Mouse (Mus musculus): Measurements from ENCODE around the gene Lingo3. TPM values are rescaled to one million over a fixed set of nuclear protein-coding genes. Genes with fewer than 3 reads are reported as not detected.
A peak's percentile ranks its signal among the peaks of the same experiment; 100 is the strongest.

Gene Lingo3
- polyA plus RNA-seq, 1 experiment from 2014 or later = 0.05 TPM

- peaks cover 34% of the 10 kb centered on the region for H3K4me1 ChIP-seq (ENCODE audit: control insufficient read depth, insufficient read depth, low read length)
- H3K9ac ChIP-seq (ENCODE audit: low read length) = peak within 1 kb of the TSS; percentile 93
- H3K4me3 ChIP-seq (replicated peaks; ENCODE audit: low read length) = peak within 1 kb of the TSS; percentile 90
- no peaks in the 10 kb centered on the region for H3K9me3 ChIP-seq (replicated peaks; ENCODE audit: control insufficient read depth, low read length)
- H3K36me3 ChIP-seq (ENCODE audit: control insufficient read depth, insufficient read depth, low read length) = peaks cover 5% of the 10 kb centered on the region; the same call in 1 of the 2 replicates
- under 1% methylated on average over 81 of the region's 81 CpGs for WGBS
- H3K27me3 ChIP-seq (ENCODE audit: control insufficient read depth, insufficient read depth, low read length) = no peaks in the 10 kb centered on the region
- peak; percentile 86 for ATAC-seq (ENCODE audit: insufficient read depth, low FRiP score)
- H3K27ac ChIP-seq (ENCODE audit: low read length) = peak within 1 kb of the TSS; percentile 5; the same call in 1 of the 2 replicates
- H3K4me2 ChIP-seq (ENCODE audit: low read depth, low read length) = peak within 1 kb of the TSS; percentile 98
These were observed 11.3 kb upstream of the Lingo3 start, which contains the start of the genes Lsm7 and Sppl2b for GRCm38 (mm10) chr10:80854913-80855748. Gene Lsm7, minus strand, starts transcription at chr10:80855209. Gene Sppl2b, plus strand, starts transcription at chr10:80855275.

DNA sequence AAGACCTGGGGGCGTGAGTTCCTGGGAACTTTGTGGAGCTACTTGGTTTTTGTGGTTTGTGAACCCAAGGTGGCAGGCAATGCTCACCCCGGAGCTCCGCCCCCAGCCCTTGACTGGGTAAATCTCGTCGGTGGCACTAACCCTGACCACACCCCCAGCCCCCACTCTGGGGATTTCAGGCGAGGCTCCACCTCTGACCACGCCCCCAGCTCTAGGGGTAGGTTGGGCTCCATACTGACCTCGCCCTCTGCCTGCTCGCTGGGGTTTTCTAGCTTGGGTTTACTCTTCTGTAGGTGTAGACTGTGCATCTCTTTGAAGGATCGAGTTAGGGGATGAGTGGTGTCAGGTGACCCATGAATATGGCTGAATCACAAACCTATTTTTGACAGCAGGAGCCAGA lies 4.7 kb upstream of the Lingo3 start:
- 7% methylated on average over 10 of the region's 10 CpGs for WGBS
- Histone ChIP-seq H3K4me3 (replicated peaks; ENCODE audit: low read length) (no peak overlapping the region), H3K36me3 (ENCODE audit: control insufficient read depth, insufficient read depth, low read length) (peaks cover 5% of the 10 kb centered on the region; the same call in 1 of the 2 replicates), H3K4me2 (ENCODE audit: low read depth, low read length) (no peak overlapping the region), H3K4me1 (ENCODE audit: control insufficient read depth, insufficient read depth, low read length) (peaks cover 4% of the 10 kb centered on the region; the same call in 1 of the 2 replicates), H3K9ac (ENCODE audit: low read length) (no peak overlapping the region), H3K27ac (ENCODE audit: low read length) (no peak overlapping the region), H3K9me3 (replicated peaks; ENCODE audit: control insufficient read depth, low read length) (no peaks in the 10 kb centered on the region), H3K27me3 (ENCODE audit: control insufficient read depth, insufficient read depth, low read length) (peaks cover 15% of the 10 kb centered on the region)
- ATAC-seq (ENCODE audit: insufficient read depth, low FRiP score) = peak; percentile 48

- Histone ChIP-seq H3K4me2 (ENCODE audit: low read depth, low read length) (no peak overlapping the region), H3K9me3 (replicated peaks; ENCODE audit: control insufficient read depth, low read length) (no peaks in the 10 kb centered on the region), H3K4me3 (replicated peaks; ENCODE audit: low read length) (no peak overlapping the region), H3K27me3 (ENCODE audit: control insufficient read depth, insufficient read depth, low read length) (peaks cover 34% of the 10 kb centered on the region), H3K9ac (ENCODE audit: low read length) (no peak overlapping the region), H3K27ac (ENCODE audit: low read length) (no peak overlapping the region), H3K4me1 (ENCODE audit: control insufficient read depth, insufficient read depth, low read length) (peaks cover 4% of the 10 kb centered on the region; the same call in 1 of the 2 replicates), H3K36me3 (ENCODE audit: control insufficient read depth, insufficient read depth, low read length) (no peaks in the 10 kb centered on the region)
- WGBS = 70% methylated on average over 12 of the region's 12 CpGs
- ATAC-seq (ENCODE audit: insufficient read depth, low FRiP score) = no peak
These were observed 1.9 kb upstream of the Lingo3 start for GRCm38 (mm10) chr10:80845732-80846131.

DNA sequence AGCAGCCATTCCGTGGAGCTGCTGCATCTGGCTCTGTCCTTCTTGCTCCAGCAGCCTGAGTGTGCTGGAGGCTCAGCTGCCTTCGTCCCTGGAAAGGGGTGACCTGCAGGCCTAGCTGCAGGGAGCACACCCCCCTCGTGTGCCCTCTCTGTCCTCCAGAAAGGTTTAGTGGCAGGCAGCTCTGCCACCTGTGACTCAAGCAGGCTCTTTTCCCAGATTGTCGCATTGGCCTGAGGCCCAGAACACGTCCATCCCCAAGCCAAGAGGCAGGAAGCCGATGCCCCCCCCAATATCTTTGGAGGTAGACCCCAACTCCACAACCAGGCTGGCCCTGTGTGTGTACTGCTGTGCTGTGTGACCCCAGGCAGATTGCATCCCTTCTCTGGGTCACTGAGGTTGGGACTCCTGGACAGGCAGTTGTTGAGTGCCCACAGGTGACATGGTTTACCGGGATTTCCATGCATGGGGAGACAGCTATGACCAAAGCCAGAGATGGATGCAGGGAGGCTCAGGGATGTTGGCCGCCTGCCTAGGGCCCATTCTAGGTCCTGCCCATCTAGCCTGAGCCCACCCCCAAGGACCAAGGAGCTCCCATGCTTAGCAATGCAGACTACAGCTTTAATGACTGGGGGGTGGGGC lies 1.3 kb upstream of the Lingo3 start:
- Histone ChIP-seq H3K9me3 (replicated peaks; ENCODE audit: control insufficient read depth, low read length) (no peaks in the 10 kb centered on the region), H3K4me2 (ENCODE audit: low read depth, low read length) (no peak overlapping the region), H3K9ac (ENCODE audit: low read length) (no peak overlapping the region; the same call in 1 of the 2 replicates), H3K4me1 (ENCODE audit: control insufficient read depth, insufficient read depth, low read length) (peaks cover 4% of the 10 kb centered on the region; the same call in 1 of the 2 replicates), H3K4me3 (replicated peaks; ENCODE audit: low read length) (no peak overlapping the region), H3K27me3 (ENCODE audit: control insufficient read depth, insufficient read depth, low read length) (peaks cover 34% of the 10 kb centered on the region), H3K36me3 (ENCODE audit: control insufficient read depth, insufficient read depth, low read length) (no peaks in the 10 kb centered on the region), H3K27ac (ENCODE audit: low read length) (no peak overlapping the region)
- no peak for ATAC-seq (ENCODE audit: insufficient read depth, low FRiP score)
- 64% methylated on average over 8 of the region's 8 CpGs for WGBS

DNA sequence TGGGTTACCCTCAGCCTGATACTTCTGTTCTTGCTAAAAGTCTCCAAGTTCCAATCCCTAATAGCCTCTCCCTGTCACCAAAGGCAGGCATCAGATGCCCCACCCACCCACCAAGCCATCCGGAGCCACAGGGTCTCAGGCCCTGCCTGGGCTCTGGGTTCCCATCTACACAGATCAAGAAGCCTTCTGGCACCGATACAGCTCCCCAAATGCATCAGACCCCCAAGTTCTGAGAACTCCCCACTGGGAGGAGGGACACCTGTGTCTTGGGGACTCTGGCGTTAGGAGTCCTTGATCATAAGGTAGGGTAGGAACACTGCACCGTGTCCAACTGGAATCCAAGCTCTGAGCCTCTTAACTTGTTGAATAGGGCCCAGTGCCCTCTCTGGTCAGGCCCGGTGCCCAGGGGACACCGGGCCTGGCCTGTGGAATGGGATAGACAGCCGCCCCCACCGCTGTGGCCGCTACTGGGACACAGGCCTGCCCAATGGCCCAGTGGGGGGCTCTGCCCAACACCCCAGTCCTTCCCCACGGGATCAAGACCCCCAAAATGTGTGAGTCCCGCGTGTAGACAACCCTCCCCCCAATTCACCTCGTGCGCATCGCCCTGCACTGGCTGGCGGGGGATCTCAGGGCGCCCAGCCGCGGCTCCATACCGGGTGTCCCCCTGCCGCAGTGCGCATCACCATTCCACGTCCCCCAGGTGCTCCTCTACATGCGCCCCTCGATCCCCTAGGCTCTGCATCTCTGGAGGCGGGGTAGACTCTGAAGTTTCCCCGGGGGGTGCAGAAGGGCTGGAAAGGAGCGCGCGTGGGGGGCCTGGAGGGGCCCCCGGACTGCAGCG lies 530 bp downstream of the Lingo3 start:
- Histone ChIP-seq H3K4me2 (ENCODE audit: low read depth, low read length) (peak overlapping the region; percentile 67), H3K36me3 (ENCODE audit: control insufficient read depth, insufficient read depth, low read length) (no peaks in the 10 kb centered on the region), H3K9me3 (replicated peaks; ENCODE audit: control insufficient read depth, low read length) (no peaks in the 10 kb centered on the region), H3K27me3 (ENCODE audit: control insufficient read depth, insufficient read depth, low read length) (peaks cover 34% of the 10 kb centered on the region), H3K4me1 (ENCODE audit: control insufficient read depth, insufficient read depth, low read length) (peaks cover 4% of the 10 kb centered on the region; the same call in 1 of the 2 replicates), H3K4me3 (replicated peaks; ENCODE audit: low read length) (peak overlapping the region; percentile 43), H3K27ac (ENCODE audit: low read length) (no peak overlapping the region), H3K9ac (ENCODE audit: low read length) (peak overlapping the region; percentile 64)
- ATAC-seq (ENCODE audit: insufficient read depth, low FRiP score) = no peak
- 11% methylated on average over 32 of the region's 32 CpGs for WGBS

- no peak for ATAC-seq (ENCODE audit: insufficient read depth, low FRiP score)
- no peak overlapping the region for H3K4me3 ChIP-seq (replicated peaks; ENCODE audit: low read length)
- H3K36me3 ChIP-seq (ENCODE audit: control insufficient read depth, insufficient read depth, low read length) = no peaks in the 10 kb centered on the region
- no peak overlapping the region for H3K27ac ChIP-seq (ENCODE audit: low read length)
- no peak overlapping the region for H3K4me2 ChIP-seq (ENCODE audit: low read depth, low read length)
- 76% methylated on average over 15 of the region's 15 CpGs for WGBS
- no peak overlapping the region for H3K9ac ChIP-seq (ENCODE audit: low read length)
- H3K4me1 ChIP-seq (ENCODE audit: control insufficient read depth, insufficient read depth, low read length) = peaks cover 4% of the 10 kb centered on the region; the same call in 1 of the 2 replicates
- H3K9me3 ChIP-seq (replicated peaks; ENCODE audit: control insufficient read depth, low read length) = no peaks in the 10 kb centered on the region
- peaks cover 37% of the 10 kb centered on the region for H3K27me3 ChIP-seq (ENCODE audit: control insufficient read depth, insufficient read depth, low read length)
These were observed 1.5 kb downstream of the Lingo3 start for GRCm38 (mm10) chr10:80842334-80842733.

- Histone ChIP-seq H3K36me3 (ENCODE audit: control insufficient read depth, insufficient read depth, low read length) (no peaks in the 10 kb centered on the region), H3K4me3 (replicated peaks; ENCODE audit: low read length) (no peak overlapping the region), H3K27ac (ENCODE audit: low read length) (no peak overlapping the region), H3K27me3 (ENCODE audit: control insufficient read depth, insufficient read depth, low read length) (peaks cover 42% of the 10 kb centered on the region), H3K4me2 (ENCODE audit: low read depth, low read length) (no peak overlapping the region), H3K4me1 (ENCODE audit: control insufficient read depth, insufficient read depth, low read length) (peaks cover 4% of the 10 kb centered on the region; the same call in 1 of the 2 replicates), H3K9me3 (replicated peaks; ENCODE audit: control insufficient read depth, low read length) (no peaks in the 10 kb centered on the region), H3K9ac (ENCODE audit: low read length) (no peak overlapping the region)
- no peak for ATAC-seq (ENCODE audit: insufficient read depth, low FRiP score)
- 77% methylated on average over 2 of the region's 2 CpGs for WGBS
These were observed 2.2 kb downstream of the Lingo3 start for GRCm38 (mm10) chr10:80841685-80842084.

DNA sequence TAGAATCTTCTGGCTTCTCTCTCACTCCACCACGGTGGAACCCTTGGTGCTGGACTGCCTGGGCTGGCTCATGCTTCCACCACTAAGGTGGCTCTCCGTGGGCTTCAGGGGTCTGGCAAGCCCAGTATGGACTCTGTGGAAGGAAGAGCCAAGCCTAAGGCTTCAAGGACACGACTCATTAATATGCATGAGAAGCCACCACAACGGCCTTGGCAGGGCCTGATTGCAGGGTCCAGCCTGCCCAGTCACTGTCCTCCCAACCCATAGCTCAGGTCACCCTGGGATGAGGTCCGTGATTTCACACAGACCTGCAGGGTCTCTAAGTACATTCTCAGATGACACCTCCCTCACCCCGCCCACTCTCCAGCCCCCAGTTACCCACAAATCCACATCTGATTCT lies 4.0 kb downstream of the Lingo3 start:
- Histone ChIP-seq H3K27me3 (ENCODE audit: control insufficient read depth, insufficient read depth, low read length) (peaks cover 58% of the 10 kb centered on the region), H3K27ac (ENCODE audit: low read length) (no peak overlapping the region), H3K36me3 (ENCODE audit: control insufficient read depth, insufficient read depth, low read length) (no peaks in the 10 kb centered on the region), H3K9ac (ENCODE audit: low read length) (no peak overlapping the region), H3K9me3 (replicated peaks; ENCODE audit: control insufficient read depth, low read length) (no peaks in the 10 kb centered on the region), H3K4me2 (ENCODE audit: low read depth, low read length) (no peak overlapping the region), H3K4me3 (replicated peaks; ENCODE audit: low read length) (no peak overlapping the region), H3K4me1 (ENCODE audit: control insufficient read depth, insufficient read depth, low read length) (peaks cover 4% of the 10 kb centered on the region; the same call in 1 of the 2 replicates)
- ATAC-seq (ENCODE audit: insufficient read depth, low FRiP score) = no peak
- 57% methylated on average over 6 of the region's 6 CpGs for WGBS

Data from stomach, embryonic 16.5 days (tissue).